Mouse (Mus musculus) cerebellum, adult 11 months (tissue): ENCODE results near the gene Pappa.
A peak's percentile ranks its signal among the peaks of the same experiment; 100 is the strongest.

ENCODE experiments used
- DNase-seq: peaks from one replicate; pipeline ENCODE4 v3.0.0; 2022

Gene Pappa

GRCm38 (mm10) chr4:65278451-65279271, 154.7 kb downstream of the Pappa start:
- no peak for DNase-seq

- DNase-seq: no peak
Observed at GRCm38 (mm10) chr4:65279272-65279653, 155.3 kb downstream of the Pappa start.

- DNase-seq: no peak
Observed at GRCm38 (mm10) chr4:65279979-65280677, 156.2 kb downstream of the Pappa start.

DNA sequence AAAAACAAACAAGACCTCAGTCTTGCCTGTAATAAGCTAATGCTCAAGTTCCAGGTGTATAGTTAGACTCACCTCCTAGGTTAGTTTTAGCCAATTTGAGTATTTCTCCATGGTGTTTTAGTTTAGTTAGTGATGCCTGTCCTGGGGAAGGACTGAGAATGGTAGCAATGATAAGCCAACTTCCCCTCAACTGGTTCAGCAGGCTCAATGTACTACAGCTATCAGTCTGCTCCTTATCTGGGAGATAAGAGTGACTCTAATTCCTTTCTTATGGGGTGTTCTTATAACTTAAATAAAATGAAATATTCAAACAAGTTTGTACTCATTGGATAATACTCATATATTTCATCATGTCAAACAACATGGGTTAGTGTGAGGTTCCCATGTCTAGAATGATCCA, 156.9 kb downstream of the Pappa start:
- DNase-seq: no peak

GRCm38 (mm10) chr4:65283611-65284010, 159.6 kb downstream of the Pappa start:
- no peak for DNase-seq

GRCm38 (mm10) chr4:65285165-65285564, 161.2 kb downstream of the Pappa start:
- DNase-seq: no peak

- DNase-seq: no peak
Observed at GRCm38 (mm10) chr4:65289247-65289646, 165.3 kb downstream of the Pappa start.

- no peak for DNase-seq
Observed at GRCm38 (mm10) chr4:65295741-65296140, 171.8 kb downstream of the Pappa start.

- peak; percentile 34 for DNase-seq
Observed at GRCm38 (mm10) chr4:65296356-65296967, 172.5 kb downstream of the Pappa start.

DNA sequence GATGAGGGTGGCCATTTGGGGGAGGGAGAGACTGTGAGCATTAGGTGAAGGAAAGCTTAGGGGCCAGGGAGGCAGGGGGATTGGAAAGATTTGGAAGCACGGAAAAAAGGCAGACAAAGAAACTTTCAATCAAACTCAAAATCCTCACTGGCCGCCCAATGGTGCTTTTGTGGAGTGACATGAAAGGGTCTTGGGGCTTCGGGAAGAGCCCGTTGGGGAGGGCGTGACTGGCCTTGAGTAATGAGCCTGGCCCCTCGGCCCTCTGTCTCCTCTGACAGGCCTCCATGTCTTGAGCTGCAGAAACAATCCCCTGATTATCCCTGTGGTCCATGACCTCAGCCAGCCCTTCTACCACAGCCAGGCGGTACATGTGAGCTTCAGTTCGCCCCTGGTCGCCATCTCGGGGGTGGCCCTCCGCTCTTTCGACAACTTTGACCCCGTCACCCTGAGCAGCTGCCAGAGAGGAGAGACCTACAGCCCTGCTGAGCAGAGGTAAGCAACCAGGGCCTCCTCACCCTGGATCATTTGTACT, 173.1 kb downstream of the Pappa start:
- DNase-seq: no peak

DNA sequence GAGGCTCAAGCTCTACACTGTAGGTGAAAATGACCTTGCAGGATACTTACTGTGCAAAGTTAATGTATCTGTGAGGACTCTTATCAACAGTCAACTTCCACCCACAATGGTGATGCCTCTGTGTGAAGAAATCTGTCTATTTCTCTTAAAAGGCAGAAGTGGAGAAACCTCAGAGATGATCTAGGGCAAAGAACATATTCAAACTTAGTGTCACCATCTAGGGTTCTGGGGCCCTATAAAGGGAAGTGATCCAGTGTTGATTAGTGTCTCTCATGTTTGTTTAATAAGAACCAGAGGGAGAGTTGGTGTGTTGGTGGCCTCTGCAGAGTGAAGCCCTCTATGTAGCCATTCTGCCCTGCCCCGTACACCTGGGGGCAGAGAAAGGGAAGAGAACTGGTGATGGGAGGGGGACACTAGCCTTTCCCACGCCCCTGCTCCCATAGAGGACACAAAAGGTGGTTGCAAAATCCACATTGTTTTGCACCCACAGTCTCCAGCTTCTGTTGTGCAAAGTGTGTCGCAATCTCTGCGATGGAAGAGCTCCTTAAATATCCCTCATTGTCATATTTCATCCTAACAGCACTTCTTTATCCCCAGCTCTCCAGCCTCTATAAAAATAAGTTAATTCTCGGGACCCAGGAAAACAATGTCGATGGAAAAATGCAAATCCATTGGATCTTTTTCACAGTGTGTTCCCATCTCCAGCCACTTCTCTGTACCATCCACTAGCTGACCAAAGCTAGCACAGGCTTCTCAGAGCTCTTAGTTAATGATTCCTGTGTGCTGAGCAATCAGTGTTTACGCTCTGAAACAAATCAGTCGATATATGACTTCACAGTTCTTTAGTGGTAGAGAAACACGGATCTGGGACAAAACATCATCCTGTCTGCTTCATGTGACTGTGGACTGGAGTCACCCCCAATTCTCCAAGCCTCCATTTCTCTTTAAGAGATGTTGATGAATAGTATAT, 174.5 kb downstream of the Pappa start:
- no peak for DNase-seq

DNA sequence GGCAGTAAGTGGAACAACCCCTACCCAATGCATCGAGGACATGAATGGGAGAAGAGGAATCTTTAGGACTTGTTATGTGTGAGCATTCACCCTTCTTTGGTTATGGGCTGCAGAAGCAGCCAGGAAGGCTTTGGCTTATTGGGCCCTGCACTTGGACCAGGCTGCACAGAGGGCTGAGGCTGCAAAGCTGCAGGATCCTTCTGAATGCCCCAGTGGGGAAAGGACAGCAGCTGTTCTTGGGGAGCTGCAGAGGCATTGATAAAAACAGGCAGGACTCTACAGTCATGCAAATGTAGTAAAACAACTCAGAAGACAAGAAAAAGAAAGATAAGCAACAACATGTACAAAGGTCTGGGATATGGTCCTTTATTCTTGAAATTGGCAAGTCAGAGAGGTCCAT, 175.4 kb downstream of the Pappa start:
- no peak for DNase-seq

DNA sequence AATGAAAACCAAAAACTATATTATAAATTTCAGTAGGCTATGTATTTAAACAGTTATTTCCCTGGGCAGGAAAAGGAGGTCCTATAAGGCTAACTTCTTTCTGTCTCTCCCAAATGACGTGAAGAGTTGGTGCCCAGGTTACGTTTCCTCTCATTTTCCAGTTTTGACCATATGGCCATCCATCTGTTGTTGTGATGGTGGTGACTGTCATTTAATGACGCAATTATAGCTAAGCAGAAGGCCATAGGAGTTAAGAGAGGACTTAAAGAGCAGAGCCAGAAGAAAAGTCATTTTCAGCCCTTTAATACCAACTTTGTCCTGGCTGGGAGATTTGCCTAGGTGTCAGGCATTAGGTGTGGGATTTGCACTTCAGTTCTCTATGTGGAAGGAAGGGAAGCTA, 176.5 kb downstream of the Pappa start:
- DNase-seq: no peak

GRCm38 (mm10) chr4:65302666-65303065, 178.7 kb downstream of the Pappa start:
- DNase-seq: no peak

DNA sequence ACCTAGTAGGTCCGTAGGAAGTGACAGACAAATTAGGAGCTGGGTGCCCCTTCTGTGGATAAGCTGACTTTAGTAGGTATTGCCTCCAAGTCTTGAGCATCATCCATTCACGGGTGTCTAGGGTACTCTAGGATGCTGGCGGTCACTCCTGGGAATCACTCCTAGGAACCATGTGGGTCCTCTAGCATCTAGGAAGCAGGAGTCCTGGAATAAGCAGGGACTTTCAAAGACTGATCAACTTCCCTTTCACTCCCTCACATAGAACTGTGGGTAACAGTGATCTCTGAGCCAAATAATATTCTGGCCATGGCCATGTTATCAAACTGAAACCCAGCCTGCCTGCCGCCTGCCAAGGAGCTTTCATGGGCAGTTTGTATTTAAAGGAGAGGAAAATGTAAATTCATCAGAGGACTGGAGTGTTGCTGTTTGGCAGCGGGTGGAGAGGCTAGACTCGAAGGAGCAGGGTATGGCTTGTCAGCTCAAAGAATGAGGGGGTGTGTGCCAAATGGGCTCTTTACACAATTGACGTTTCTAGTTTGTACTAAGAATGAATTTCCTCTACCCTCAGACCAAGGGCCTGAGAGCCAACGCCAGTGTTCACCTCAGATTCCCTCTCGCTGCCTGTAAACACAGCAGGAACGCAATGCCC, 194.0 kb downstream of the Pappa start:
- no peak for DNase-seq

DNA sequence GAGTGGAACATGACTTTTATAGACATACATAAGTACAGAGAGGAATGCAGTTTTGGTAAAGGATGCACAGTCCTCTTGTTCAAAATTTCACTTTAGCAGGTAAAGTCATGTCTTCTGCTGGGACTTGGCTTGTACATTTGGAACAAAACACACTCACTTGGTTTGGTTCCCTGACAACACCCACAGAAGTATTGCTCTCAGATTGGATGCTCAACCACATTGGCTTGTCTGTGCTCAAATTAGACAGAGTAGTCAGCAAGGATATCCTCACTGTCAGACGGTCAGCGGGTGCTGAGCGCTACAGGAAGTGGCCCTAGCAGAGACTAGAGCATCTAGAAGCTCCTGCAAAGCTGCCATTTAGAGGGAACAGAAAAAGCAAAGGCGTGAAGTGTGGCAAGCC, 197.4 kb downstream of the Pappa start:
- DNase-seq: no peak

DNA sequence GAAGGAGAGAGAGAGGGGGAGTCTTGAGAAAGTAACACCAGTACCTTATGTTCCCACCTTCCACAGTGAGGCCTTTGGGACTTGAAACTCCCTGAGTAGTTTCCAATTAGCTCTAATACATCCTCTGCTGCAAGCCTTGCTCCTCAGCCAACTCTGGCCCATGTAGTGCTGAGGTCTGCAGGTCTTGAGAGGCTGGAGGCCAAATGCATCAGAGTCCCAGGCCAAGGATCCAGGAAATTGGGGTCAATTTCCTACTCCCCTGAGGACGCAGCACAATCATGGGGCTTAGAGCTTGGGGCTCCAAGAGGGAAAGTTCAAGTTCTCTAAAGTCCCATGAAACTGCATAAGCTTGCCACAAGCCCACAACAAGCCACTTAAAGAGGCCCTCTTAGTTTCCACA, 198.0 kb downstream of the Pappa start:
- DNase-seq: no peak

GRCm38 (mm10) chr4:65325816-65326215, 201.8 kb downstream of the Pappa start:
- no peak for DNase-seq

DNA sequence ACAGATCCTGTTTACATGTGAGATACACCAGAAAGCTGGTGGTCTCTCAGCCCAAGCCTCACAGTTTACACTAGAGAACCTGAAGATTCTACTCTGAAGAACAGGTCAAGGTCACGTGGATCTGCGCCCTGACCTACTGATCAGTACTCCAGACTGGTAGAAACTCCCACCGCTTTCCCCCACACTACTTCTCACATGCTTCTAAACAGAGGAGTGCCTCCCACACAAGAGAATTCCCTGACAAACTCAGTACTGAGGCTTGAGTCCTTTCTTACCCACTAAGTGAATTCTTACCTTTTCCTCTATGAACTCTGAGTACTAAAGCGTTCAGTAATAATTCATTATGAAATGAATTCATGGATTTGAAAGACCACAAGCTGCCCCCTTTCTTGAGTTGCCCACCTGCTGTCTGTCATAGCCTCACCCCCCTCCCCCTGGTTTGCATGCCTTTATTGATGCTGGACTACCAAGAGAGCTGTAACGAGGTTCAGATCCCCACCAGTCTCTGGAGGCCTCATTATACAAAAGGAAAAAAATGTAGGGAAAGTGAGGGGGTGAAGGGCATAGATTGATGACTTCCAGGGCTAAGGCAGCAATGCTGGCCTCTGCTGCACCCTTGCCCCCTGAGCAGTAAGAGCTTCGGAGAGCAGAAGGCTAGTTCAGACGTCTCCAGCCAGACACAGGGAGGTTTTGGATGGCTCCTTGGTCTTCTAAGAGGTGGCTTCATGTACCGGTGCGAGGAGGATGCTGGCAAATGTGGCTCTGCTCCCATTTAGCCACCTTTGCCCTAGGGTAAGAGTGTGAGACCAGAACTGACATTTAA, 204.7 kb downstream of the Pappa start:
- DNase-seq: no peak

GRCm38 (mm10) chr4:65333718-65334117, 209.7 kb downstream of the Pappa start:
- DNase-seq: no peak

GRCm38 (mm10) chr4:65341766-65342165, 217.8 kb downstream of the Pappa start:
- no peak for DNase-seq
